Mouse (Mus musculus): ENCODE data around the gene Tsc22d3.

DNA sequence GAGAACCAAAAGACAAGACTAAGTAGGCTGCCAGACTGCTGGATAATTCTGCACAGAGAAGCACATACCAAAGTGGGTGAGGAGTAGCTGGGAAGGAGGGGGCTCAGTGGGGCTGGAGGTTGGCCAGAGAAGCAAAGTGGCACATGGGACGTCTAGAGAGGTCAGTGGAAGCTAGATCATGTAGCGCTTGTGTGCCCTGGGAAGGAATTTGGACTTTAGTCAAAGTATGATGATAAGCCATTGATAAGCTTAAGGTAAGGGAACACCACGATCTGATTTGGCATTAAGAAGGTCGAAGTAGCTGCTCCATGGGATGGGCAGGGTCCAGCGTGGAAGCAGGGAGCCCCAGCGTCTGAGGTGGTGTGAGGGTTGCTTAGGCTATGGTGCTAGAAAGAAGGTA, 68.1 kb downstream of the Tsc22d3 start:
- no peak for TF ChIP-seq CTCF (IDR thresholded peaks at IDR 0.05; ENCODE audit: borderline replicate concordance, extremely low read depth, insufficient read depth, insufficient read length)
- TF ChIP-seq POLR2A (IDR thresholded peaks at IDR 0.05; ENCODE audit: borderline replicate concordance, extremely low read depth, insufficient read depth, insufficient read length, poor library complexity, severe bottlenecking) = no peak
